Mouse (Mus musculus): ENCODE data around the gene Ubc.

DNA sequence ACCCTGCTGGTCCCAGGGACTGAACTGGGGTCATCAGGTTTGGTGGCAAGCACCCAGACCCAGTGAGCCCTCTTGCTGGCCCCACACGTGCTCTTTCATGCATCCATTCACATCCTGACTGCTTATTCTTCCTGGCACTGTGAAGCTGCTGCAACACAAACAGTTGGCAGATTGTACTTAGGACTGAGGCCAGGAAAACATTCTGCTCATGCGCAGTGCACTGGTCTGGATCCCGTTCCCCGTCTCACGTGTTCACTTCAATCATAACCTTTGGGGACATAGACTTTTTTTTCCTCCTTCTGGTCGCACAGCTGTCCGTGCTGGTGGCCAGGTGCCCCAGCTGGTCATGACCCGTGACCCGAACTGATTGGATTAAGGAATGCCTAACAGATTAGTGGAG is 29.4 kb downstream of the Ubc start:
- TF ChIP-seq CTCF (IDR thresholded peaks at IDR 0.05; ENCODE audit: control insufficient read depth, insufficient read depth, low read length) = no peak
- no peak for TF ChIP-seq POLR2A (IDR thresholded peaks at IDR 0.05; ENCODE audit: borderline replicate concordance, control insufficient read depth, low read depth, low read length)
